Mouse (Mus musculus) neural tube, embryonic 14.5 days (tissue): ENCODE measurements around the gene Ahnak2. TPM values are rescaled to one million over a fixed set of nuclear protein-coding genes. Genes with fewer than 3 reads are reported as not detected.

Experiments used
- ATAC-seq: fragments of 200-750 bp; cut with Nextera tagmentation; 2 replicates; pipeline ENCODE4 v1.8.0; 2017; ENCODE audit warnings: low read depth, mild to moderate bottlenecking, moderate TSS enrichment, moderate library complexity
- H3K27ac ChIP-seq: fragments of 300-500 bp; sonication (generic); 2 replicates; pipeline ENCODE4 v1.5.1; 2014; ENCODE audit warnings: low read depth, mild to moderate bottlenecking, control low read depth, low read length, moderate library complexity, mixed read lengths
- H3K27me3 ChIP-seq: fragments of 300-500 bp; sonication (generic); 2 replicates; pipeline ENCODE4 v1.6.1; 2014; ENCODE audit warnings: low read length; ENCODE audit not compliant: control insufficient read depth, insufficient read depth
- H3K36me3 ChIP-seq: fragments of 300-500 bp; sonication (generic); 2 replicates; pipeline ENCODE4 v1.6.1; 2014; ENCODE audit warnings: low read length, mixed read lengths; ENCODE audit not compliant: control insufficient read depth, insufficient read depth
- H3K4me1 ChIP-seq: fragments of 300-500 bp; sonication (generic); 2 replicates; pipeline ENCODE4 v1.6.1; 2014; ENCODE audit warnings: low read length; ENCODE audit not compliant: control insufficient read depth, insufficient read depth
- H3K4me2 ChIP-seq: fragments of 300-500 bp; sonication (generic); 2 replicates; pipeline ENCODE4 v1.6.1; 2014; ENCODE audit warnings: mild to moderate bottlenecking, low read depth, low read length, control low read depth
- H3K4me3 ChIP-seq: fragments of 300-500 bp; sonication (generic); 2 replicates; pipeline ENCODE4 v1.5.1; 2014; ENCODE audit warnings: low read depth, low read length, control low read depth, mixed read lengths
- H3K9ac ChIP-seq: fragments of 300-500 bp; sonication (generic); replicated peaks from 2 replicates; pipeline ENCODE4 v1.6.1; 2014; ENCODE audit warnings: low read depth, mild to moderate bottlenecking, control low read depth, low read length, mixed read lengths
- H3K9me3 ChIP-seq: fragments of 300-500 bp; sonication (generic); 2 replicates; pipeline ENCODE4 v1.6.1; 2016; ENCODE audit warnings: low read length; ENCODE audit not compliant: control insufficient read depth
- WGBS: fragments of 180-500 bp; shearing (Covaris S2); extraction: QIAGEN DNeasy Blood & Tissue Kit; methylation state at CpG from one replicate; pipeline ENCODE4 v1.1.7; 2014; 5-methylcytosine and 5-hydroxymethylcytosine counted together
- polyA plus RNA-seq: library from polyadenylated mRNA; unstranded; fragments of >200 nt; fragmentation: Nextera tagmentation; extraction: Ambion mirVana; gene quantifications from 2 replicates; pipeline ENCODE4 v1.2.1, GENCODE M21; 2014

Ahnak2 gene
- polyA plus RNA-seq, 1 experiment from 2014 or later, result 3.1 TPM

GRCm38 (mm10) chr12:112738281-112739022, 64.0 kb downstream of the Ahnak2 start:
- Histone ChIP-seq H3K36me3 (peaks cover 55% of the 10 kb centered on the region), H3K27me3 (no peaks in the 10 kb centered on the region), H3K9me3 (no peaks in the 10 kb centered on the region), H3K27ac (no peak overlapping the region), H3K9ac (no peak overlapping the region), H3K4me3 (no peak overlapping the region), H3K4me1 (no peaks in the 10 kb centered on the region), H3K4me2 (no peak overlapping the region)
- WGBS, result 90% methylated on average over 31 of the region's 31 CpGs
- no peak for ATAC-seq

DNA sequence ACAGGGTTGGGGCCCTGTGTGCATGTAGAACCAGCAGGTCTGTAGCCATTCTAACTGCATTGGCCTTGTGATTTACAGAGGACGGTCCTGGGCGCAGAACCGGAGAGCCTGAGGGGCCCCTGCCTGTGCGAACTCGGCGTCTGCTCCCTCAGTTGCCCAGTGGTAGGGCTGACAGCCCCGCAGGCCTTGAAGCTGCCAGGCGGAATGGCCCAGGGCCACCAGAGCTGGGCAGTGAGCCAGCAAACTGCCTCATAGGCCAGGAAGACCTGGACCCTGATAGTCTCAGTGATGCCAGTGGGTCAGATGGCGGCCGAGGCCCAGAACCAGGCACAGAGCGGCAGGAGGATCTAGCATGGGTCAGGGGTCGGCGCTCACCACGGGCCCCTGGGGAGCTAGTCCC, 64.7 kb downstream of the Ahnak2 start:
- no peak overlapping the region for H3K4me3 ChIP-seq
- no peak overlapping the region for H3K27ac ChIP-seq
- H3K27me3 ChIP-seq, result no peaks in the 10 kb centered on the region
- no peaks in the 10 kb centered on the region for H3K4me1 ChIP-seq
- no peak for ATAC-seq
- H3K9me3 ChIP-seq, result no peaks in the 10 kb centered on the region
- WGBS, result 86% methylated on average over 14 of the region's 14 CpGs
- peaks cover 60% of the 10 kb centered on the region for H3K36me3 ChIP-seq
- H3K4me2 ChIP-seq, result no peak overlapping the region
- H3K9ac ChIP-seq, result no peak overlapping the region

DNA sequence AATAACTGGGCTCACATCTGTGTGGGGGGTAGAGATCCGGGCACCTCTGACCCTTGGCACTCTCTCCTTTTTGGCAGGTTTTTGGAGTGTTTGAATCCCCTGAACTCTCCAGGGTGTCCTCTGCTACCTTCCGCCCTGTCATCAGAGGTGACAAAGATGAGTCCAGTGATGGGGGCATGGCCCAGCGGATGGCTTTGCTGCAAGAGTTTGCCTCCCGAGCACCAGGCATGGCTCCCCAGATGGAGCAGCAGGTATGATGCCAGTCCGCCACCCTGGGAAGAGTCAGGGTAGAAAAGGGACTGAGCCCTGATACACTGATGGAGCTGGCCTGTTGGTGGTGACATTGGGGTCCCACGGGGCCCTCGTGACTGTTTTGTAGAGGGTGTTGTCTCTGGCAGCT, 65.4 kb downstream of the Ahnak2 start:
- ATAC-seq, result no peak
- no peaks in the 10 kb centered on the region for H3K9me3 ChIP-seq
- WGBS, result 95% methylated on average over 7 of the region's 7 CpGs
- H3K4me3 ChIP-seq, result no peak overlapping the region
- no peak overlapping the region for H3K27ac ChIP-seq
- H3K27me3 ChIP-seq, result no peaks in the 10 kb centered on the region
- no peak overlapping the region for H3K4me2 ChIP-seq
- peaks cover 63% of the 10 kb centered on the region for H3K36me3 ChIP-seq
- no peaks in the 10 kb centered on the region for H3K4me1 ChIP-seq
- no peak overlapping the region for H3K9ac ChIP-seq

GRCm38 (mm10) chr12:112736636-112736925, 65.9 kb downstream of the Ahnak2 start:
- H3K9me3 ChIP-seq, result no peaks in the 10 kb centered on the region
- no peak overlapping the region for H3K27ac ChIP-seq
- ATAC-seq, result no peak
- no peak overlapping the region for H3K4me3 ChIP-seq
- no peaks in the 10 kb centered on the region for H3K27me3 ChIP-seq
- no peaks in the 10 kb centered on the region for H3K4me1 ChIP-seq
- H3K36me3 ChIP-seq, result peaks cover 68% of the 10 kb centered on the region
- 90% methylated on average over 10 of the region's 10 CpGs for WGBS
- H3K4me2 ChIP-seq, result no peak overlapping the region
- H3K9ac ChIP-seq, result no peak overlapping the region

- H3K4me1 ChIP-seq, result no peaks in the 10 kb centered on the region
- no peak overlapping the region for H3K4me3 ChIP-seq
- 89% methylated on average over 29 of the region's 29 CpGs for WGBS
- no peak overlapping the region for H3K27ac ChIP-seq
- H3K9me3 ChIP-seq, result no peaks in the 10 kb centered on the region
- no peaks in the 10 kb centered on the region for H3K27me3 ChIP-seq
- H3K9ac ChIP-seq, result no peak overlapping the region
- H3K4me2 ChIP-seq, result no peak overlapping the region
- H3K36me3 ChIP-seq, result peaks cover 73% of the 10 kb centered on the region
- no peak for ATAC-seq
These were observed 66.4 kb downstream of the Ahnak2 start for GRCm38 (mm10) chr12:112735896-112736635.

DNA sequence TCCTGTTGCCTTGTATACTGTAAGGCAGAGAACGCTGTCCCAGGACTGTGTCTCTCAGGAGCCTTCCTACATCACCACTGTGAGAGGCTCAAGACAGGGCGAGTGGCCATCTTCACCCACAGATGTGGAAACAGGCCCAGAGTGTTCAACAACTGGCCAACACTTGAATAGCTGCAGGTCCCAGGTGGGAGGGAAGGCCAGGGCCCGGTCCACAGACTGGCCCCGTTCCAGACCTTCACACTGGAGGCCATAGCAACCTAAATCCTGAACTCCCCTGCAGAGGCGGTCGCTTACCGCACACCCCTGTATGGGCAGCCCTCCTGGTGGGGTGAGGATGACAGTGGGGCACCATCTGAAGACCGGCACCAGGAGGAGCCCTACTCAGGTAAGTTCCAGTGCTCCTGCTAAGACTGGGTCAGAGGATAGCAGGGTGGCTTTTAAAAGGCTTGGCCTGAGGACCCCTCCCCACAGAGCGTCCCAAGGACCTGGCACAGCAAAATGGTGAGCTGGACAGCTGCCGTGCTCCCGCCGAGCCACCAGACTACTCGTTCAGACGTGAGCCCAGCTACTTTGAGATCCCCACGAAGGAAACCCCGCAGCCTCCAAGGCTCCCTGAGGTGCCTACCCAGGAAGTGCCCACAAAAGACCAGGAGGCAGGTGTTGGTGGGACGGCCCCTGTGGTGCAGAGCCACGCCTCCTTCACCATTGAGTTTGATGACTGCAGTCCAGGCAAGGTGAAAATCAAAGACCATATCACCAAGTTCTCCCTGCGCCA, 67.4 kb downstream of the Ahnak2 start:
- Histone ChIP-seq H3K36me3 (peaks cover 67% of the 10 kb centered on the region), H3K9ac (no peak overlapping the region), H3K4me1 (no peaks in the 10 kb centered on the region), H3K27me3 (no peaks in the 10 kb centered on the region), H3K4me3 (no peak overlapping the region), H3K4me2 (no peak overlapping the region), H3K9me3 (no peaks in the 10 kb centered on the region), H3K27ac (no peak overlapping the region)
- 90% methylated on average over 19 of the region's 19 CpGs for WGBS
- ATAC-seq, result no peak

- ATAC-seq, result no peak
- Histone ChIP-seq H3K4me1 (no peaks in the 10 kb centered on the region), H3K36me3 (peaks cover 63% of the 10 kb centered on the region), H3K4me2 (no peak overlapping the region), H3K9ac (no peak overlapping the region), H3K27ac (no peak overlapping the region), H3K4me3 (no peak overlapping the region), H3K27me3 (no peaks in the 10 kb centered on the region), H3K9me3 (no peaks in the 10 kb centered on the region)
- 89% methylated on average over 2 of the region's 2 CpGs for WGBS
These were observed 68.2 kb downstream of the Ahnak2 start for GRCm38 (mm10) chr12:112734108-112734820.

- 88% methylated on average over 10 of the region's 10 CpGs for WGBS
- Histone ChIP-seq H3K27me3 (no peaks in the 10 kb centered on the region), H3K36me3 (peaks cover 46% of the 10 kb centered on the region), H3K4me3 (no peak overlapping the region), H3K4me2 (no peak overlapping the region), H3K27ac (no peak overlapping the region), H3K9me3 (no peaks in the 10 kb centered on the region), H3K9ac (no peak overlapping the region), H3K4me1 (no peaks in the 10 kb centered on the region)
- no peak for ATAC-seq
These were observed 69.9 kb downstream of the Ahnak2 start for GRCm38 (mm10) chr12:112732591-112732990.
